Mouse (Mus musculus) mouse trophoblast stem cell (cell line): ENCODE results near the gene Gal3st2b.
"Not testable (repeated sequence)": the region's sequence is repeated elsewhere in the genome, so short reads cannot be mapped to it uniquely, and the experiment has no call there.

Source experiments
- in situ Hi-C, 2 experiments: fragments of 300-500 bp; cut with MseI, MboI; formaldehyde crosslinking; loops; 2 replicates in 1 of 2; 3 replicates in 1 of 2; pipeline ENCODE4 v1.15.1; 2025

The Gal3st2b gene

GRCm38 (mm10) chr1:93978287-93978686, 60.2 kb downstream of the Gal3st2b start:
- in situ Hi-C loops: not testable (repeated sequence)

GRCm38 (mm10) chr1:93980932-93981331, 62.8 kb downstream of the Gal3st2b start:
- in situ Hi-C loops: not testable (repeated sequence)

GRCm38 (mm10) chr1:93986167-93986566, 68.1 kb downstream of the Gal3st2b start:
- in situ Hi-C loops: no loop called here

GRCm38 (mm10) chr1:93988786-93989185, 70.7 kb downstream of the Gal3st2b start:
- in situ Hi-C loops: no loop called here

DNA sequence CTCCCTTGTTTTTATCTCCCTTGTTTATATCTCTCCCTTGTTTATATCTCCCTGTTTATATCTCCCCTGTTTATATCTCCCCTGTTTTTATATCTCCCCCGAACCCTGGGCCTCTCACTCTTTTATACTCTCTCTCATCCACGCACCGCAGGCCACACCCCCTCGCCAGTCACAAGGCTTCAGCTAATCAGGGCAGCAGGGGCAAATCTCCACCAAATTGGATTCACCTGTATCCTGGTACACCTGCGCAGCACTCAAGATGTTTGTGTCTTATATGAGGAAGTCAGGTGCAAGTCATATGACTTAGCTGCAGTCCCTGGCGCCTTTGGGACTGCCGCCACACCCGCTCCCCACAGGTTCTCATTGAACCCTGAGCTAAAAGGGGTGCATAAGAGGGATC, 72.1 kb downstream of the Gal3st2b start, which contains the start of gene Gal3st2c:
Gal3st2c (plus strand) TSS at position 301 of the 400 bp plus-strand sequence.
- in situ Hi-C loops: loop anchor here (10.0 kb wide), 1 partner anchor 135 kb away; no protein-coding TSS in a partner anchor

GRCm38 (mm10) chr1:93991068-93991467, 73.0 kb downstream of the Gal3st2b start:
- in situ Hi-C loops: loop anchor here (10.0 kb wide), 1 partner anchor 136 kb away; no protein-coding TSS in a partner anchor

- in situ Hi-C loops: loop anchor here (10.0 kb wide), 1 partner anchor 137 kb away; no protein-coding TSS in a partner anchor
These were observed 73.4 kb downstream of the Gal3st2b start for GRCm38 (mm10) chr1:93991491-93991890.
